Mouse (Mus musculus) thymus, postnatal 0 days (tissue): ENCODE data around the gene Cacna1c. TPM values are rescaled to one million over a fixed set of nuclear protein-coding genes. Genes with fewer than 3 reads are reported as not detected.
A peak's percentile ranks its signal among the peaks of the same experiment; 100 is the strongest.

ENCODE experiments used
- DNase-seq: peaks from one replicate; pipeline ENCODE4 v3.0.0-alpha.2; 2015; ENCODE audit warnings: low spot score
- polyA plus RNA-seq: library from polyadenylated mRNA; unstranded; fragments of >200 nt; fragmentation: Nextera tagmentation; extraction: Ambion mirVana; gene quantifications from 2 replicates; pipeline ENCODE4 v1.2.1, GENCODE M21; 2015

Gene Cacna1c
- polyA plus RNA-seq, 1 experiment from 2014 or later = 0.96 TPM

GRCm38 (mm10) chr6:118707066-118707465, 489.2 kb downstream of the Cacna1c start:
- no peak for DNase-seq

DNA sequence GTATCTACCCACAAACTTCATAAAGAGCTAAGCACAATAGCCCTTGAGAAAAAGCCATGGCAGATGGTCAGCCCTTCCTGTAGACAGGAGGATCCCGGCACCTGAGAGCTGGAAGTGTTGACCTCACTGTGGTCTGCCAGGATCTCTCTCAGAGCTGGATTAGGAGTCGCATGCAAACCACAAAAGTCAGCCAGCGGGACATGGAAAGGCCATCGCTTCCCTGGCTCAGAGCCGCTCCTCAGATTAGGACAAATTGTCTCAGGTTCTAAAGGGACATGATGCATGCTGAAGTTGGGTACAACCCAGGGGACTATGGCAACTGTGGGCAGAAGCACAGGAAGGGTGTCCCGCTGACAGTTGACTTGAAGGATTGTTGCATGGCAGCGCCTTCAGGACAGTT, 490.4 kb downstream of the Cacna1c start:
- DNase-seq = no peak

DNA sequence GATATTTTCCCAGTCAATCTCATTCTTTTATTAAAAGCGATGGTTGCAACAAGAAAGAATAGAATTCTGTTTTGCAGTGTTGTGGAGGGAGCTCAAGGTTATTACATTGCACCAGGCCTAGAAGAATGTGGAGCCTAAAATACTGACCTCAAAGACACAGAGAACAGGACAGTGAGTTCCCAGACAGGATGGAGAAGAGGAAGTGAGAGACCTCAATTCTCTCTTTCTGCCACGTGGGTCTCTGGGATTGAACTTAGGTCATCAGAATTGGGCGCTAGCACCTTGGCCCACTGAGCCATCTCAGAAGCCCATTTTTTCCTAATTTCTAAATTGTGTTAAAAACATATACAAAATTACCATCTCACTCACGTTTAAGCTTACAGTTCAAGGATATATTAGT, 501.6 kb downstream of the Cacna1c start:
- DNase-seq = no peak

DNA sequence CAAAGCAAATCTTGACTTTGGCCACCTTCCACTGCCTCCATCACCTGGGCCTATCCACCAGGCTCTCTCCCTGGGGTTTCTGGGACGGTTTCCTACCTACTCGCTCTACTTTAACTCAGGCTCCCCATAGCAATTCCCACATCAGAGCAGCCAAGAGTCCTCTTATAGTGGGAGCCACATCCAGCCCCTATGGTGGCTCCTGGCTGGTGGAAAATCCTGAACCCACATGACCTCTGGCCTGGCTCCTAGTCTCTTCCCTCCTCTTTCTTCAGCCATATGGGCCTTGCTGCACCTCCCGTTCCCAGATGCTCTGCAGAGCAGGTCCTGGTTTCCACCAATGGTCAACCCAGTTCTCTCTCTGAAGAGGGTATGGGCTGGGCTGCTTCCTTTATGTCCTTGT, 506.8 kb downstream of the Cacna1c start:
- DNase-seq = no peak

DNA sequence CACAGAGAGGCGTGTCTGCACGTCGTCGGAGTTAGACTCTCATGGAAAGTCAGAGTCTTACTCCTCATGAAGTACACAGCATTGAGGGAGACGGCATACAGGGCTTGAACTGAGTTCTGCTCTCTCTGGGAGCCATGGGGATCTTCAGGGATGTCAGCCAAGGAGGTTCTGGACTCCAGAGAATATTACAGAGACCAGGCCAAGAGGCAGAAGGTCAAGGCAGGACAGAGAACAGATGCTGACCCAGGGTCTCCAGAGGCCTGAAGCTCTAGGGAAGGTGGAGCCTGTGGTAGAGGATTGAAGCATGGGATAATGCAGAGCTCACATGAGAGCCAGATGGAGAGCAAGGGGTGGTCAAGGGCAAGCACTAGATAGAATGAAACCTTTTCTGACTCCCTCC, 507.4 kb downstream of the Cacna1c start:
- no peak for DNase-seq

DNA sequence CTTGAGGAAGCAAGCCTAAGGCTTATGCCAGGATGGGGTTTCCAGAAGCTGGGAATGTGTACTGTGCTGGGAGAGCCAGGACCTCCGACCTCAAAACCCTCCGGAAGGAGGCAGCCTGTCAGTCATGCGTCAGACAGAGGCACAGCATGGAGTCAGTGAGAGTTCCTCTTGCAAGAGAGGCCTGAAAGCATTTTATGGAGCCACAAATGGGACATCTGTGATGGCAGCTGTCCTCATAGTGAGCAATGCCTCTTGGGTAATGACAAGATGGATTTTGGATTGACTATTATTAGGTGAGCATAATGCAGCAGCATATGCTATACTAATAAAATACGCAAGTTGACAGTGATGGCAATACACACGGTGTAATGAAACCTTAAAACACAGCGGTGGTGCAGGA, 515.4 kb downstream of the Cacna1c start:
- no peak for DNase-seq

- no peak for DNase-seq
These were observed 518.2 kb downstream of the Cacna1c start for GRCm38 (mm10) chr6:118678031-118678430.

DNA sequence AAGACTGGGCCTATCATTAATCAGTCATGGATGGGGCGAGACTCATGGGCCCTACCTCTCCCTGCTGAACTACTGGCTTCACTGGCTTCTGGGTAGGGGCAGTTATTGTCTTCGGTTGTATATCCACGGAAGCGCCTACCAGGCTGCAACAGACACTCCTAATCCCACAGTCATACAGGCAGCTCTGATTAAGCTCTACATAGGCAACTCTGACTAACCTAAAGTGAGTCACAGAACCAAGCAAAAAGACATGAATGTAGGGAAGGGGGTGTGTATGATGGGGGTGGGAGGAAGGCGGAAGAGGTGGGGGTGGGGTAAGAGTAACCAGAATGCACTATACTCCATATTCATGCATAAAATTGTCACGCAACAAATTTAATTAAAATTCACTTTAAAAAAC, 518.9 kb downstream of the Cacna1c start:
- DNase-seq = no peak

- DNase-seq = no peak
These were observed 521.4 kb downstream of the Cacna1c start for GRCm38 (mm10) chr6:118674781-118675180.

DNA sequence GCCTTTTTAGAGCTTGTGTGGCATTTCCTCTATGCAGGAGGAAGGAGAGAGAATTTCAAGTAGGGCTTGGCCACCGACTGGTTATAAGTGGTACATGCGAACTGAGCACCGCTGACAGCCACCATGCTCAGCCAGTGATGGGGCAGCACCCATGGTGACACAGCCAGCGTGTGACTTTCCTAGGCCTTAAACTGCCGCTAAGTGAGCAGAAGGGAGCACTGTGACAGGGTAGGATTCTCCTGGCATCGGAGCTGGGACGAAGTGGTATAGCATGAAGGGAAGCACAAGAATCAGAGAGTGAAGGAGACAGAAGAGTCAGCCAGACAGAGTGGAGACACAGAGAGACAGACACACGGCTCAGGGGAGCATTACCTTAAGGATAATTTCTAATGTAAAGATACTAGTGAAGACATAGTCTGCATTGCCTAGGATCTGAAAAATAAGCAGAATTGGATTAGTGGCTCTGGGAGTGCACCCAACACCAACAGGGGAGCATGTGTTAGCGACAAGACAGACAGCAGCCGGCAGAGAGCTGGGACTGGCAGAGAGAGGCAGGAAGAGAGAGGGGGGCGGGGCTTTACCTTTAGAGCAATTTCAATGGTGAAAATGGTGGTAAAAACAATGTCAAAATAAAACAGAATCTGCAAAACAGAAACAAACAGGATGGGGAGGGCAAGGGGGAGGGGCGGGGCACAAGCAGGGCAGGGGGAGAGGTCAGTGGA, 522.1 kb downstream of the Cacna1c start:
- DNase-seq = no peak

GRCm38 (mm10) chr6:118653331-118653730, 542.9 kb downstream of the Cacna1c start:
- no peak for DNase-seq

DNA sequence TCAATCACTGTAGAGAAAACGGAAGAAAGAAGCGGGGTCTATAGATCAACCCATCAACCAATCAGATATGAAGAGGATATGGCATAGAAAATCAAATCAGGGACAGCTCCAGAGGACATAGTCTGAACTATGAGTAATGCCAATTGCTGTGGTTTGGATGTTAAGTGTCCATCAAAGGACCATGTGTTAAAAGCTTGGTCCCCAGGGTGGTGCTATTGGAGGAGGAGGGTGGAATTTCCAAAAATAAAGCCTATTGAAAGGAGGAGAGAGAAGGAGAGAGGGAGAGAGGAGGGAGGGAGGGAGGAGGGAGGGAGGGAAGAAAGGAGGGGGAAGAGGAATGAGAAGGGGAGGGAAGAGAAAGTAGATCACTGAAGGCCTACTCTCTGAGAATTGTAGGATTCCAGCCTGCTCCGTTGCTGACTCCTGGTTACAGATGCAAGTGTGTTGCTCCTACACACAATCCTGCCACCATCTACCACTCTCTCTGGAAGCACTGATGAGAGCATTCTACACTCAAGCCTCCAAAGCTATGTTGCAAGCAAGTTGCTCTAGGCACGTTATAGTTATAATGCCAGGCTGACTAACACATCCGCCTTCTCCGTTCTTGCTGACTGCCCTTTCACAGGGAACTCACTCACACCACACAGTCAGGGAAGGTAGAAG, 547.0 kb downstream of the Cacna1c start:
- DNase-seq = no peak

- DNase-seq = peak; percentile 37
These were observed 549.8 kb downstream of the Cacna1c start for GRCm38 (mm10) chr6:118646265-118647061.

GRCm38 (mm10) chr6:118644866-118645265, 551.4 kb downstream of the Cacna1c start:
- DNase-seq = no peak

- no peak for DNase-seq
These were observed 552.7 kb downstream of the Cacna1c start for GRCm38 (mm10) chr6:118643541-118643940.

DNA sequence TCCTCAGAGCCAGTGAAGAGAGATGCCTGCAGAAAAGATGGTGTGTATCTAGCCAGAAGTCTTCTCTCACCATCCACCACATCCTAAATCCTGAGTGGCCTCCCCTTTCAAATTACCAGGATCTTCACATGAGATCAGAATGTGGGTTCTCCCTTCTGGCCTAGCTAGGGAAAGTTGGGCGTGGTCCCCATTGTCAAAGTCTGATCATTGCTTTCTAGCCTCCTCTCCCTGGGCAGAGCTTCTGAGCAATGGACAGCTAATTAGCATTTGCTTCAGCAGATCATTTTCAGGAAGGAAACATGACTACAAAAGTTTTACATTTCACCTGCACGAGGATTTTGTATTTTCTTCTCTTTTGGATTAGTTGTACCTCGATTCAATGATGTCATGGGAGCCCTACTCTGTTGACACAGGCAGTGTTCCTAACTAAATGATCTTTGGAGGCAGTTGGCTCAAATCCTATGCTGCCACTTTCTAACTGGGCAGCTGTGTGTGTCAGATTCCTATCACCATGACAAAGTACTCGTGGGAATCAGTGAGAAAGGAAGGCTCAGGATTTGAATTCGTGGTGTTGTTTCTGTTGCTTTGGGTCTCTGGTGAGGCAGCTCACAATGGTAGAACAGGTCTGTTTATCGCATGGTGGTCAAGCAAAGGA, 554.4 kb downstream of the Cacna1c start:
- DNase-seq = no peak

DNA sequence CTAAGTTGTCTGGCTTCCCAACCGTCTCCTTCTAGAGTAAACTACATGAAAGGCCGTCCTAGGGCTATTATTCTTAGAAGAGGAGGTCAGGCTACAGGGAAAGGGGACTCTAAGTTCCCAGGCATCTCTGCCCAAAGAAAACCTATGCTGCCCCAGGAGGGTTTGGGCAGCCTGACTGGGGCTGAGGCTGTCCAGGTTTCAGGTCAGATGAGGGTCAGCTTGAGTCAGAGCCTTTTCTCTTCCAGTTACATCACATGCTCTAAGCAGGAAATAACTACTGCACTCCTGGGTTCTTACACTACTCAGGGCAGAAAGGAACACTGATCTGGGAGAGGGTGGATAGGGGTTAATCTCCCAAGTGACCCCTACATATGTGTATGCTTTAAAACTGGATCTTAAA, 556.4 kb downstream of the Cacna1c start:
- DNase-seq = no peak

GRCm38 (mm10) chr6:118638911-118639310, 557.3 kb downstream of the Cacna1c start:
- DNase-seq = no peak

GRCm38 (mm10) chr6:118632491-118632890, 563.7 kb downstream of the Cacna1c start:
- no peak for DNase-seq

DNA sequence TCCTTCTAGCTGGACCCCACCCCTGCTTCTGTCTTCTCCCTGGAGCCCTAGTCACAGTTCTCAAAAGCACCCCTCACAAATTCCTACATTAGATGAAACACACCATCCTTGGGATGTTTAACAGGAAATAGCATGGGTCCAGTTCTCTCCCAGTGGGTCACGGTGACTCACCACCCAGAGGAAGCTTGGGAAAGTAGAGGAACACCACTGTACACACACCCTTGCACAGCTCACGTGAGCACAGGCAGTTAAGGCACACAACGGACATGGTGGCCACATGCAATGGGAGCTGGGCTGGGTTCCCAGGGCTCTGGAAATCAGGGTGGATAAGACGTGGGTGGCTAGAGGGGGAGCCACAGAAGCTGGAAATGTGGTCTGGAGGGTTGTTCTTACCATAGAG, 566.2 kb downstream of the Cacna1c start:
- no peak for DNase-seq

- DNase-seq = no peak
These were observed 570.0 kb downstream of the Cacna1c start for GRCm38 (mm10) chr6:118626246-118626645.

GRCm38 (mm10) chr6:118623609-118624008, 572.6 kb downstream of the Cacna1c start:
- DNase-seq = no peak
